Mouse (Mus musculus) limb, embryonic 14.5 days (tissue): ENCODE results near the gene Gm17654. TPM values are rescaled to one million over a fixed set of nuclear protein-coding genes. Genes with fewer than 3 reads are reported as not detected.
"Not testable (repeated sequence)": the region's sequence is repeated elsewhere in the genome, so short reads cannot be mapped to it uniquely, and the experiment has no call there.

Experiments
- ATAC-seq: fragments of 200-750 bp; cut with Nextera tagmentation; 2 replicates; pipeline ENCODE4 v1.8.0; 2017; ENCODE audit warnings: low read depth, moderate number of reproducible peaks, moderate TSS enrichment; ENCODE audit not compliant: low FRiP score
- DNase-seq: peaks from one replicate; pipeline ENCODE4 v3.0.0-alpha.2; 2015; ENCODE audit warnings: low spot score
- H3K27ac ChIP-seq: fragments of 300-500 bp; sonication (generic); replicated peaks from 2 replicates; pipeline ENCODE4 v1.5.1; 2014; ENCODE audit warnings: low read depth, mild to moderate bottlenecking, low read length, moderate library complexity, mixed read lengths
- H3K27me3 ChIP-seq: fragments of 300-500 bp; sonication (generic); 2 replicates; pipeline ENCODE4 v1.6.1; 2014; ENCODE audit warnings: low read length, mixed read lengths; ENCODE audit not compliant: control insufficient read depth, insufficient read depth
- H3K36me3 ChIP-seq: fragments of 300-500 bp; sonication (generic); 2 replicates; pipeline ENCODE4 v1.6.1; 2014; ENCODE audit warnings: mild to moderate bottlenecking, low read length, moderate library complexity, mixed read lengths; ENCODE audit not compliant: control insufficient read depth, insufficient read depth
- H3K4me1 ChIP-seq: fragments of 300-500 bp; sonication (generic); 2 replicates; pipeline ENCODE4 v1.6.1; 2014; ENCODE audit warnings: antibody characterized with exemption, low read length, mixed read lengths; ENCODE audit not compliant: control insufficient read depth, insufficient read depth
- H3K4me2 ChIP-seq: fragments of 300-500 bp; sonication (generic); replicated peaks from 2 replicates; pipeline ENCODE4 v1.6.1; 2014; ENCODE audit warnings: low read depth, mild to moderate bottlenecking, low read length, moderate library complexity; ENCODE audit not compliant: severe bottlenecking
- H3K4me3 ChIP-seq: fragments of 300-500 bp; sonication (generic); replicated peaks from 2 replicates; pipeline ENCODE4 v1.5.1; 2014; ENCODE audit warnings: low read length
- H3K9ac ChIP-seq: fragments of 300-500 bp; sonication (generic); 2 replicates; pipeline ENCODE4 v1.6.1; 2014; ENCODE audit warnings: mild to moderate bottlenecking, low read depth, low read length, moderate library complexity; ENCODE audit not compliant: severe bottlenecking
- H3K9me3 ChIP-seq: fragments of 300-500 bp; sonication (generic); 2 replicates; pipeline ENCODE4 v1.6.1; 2016; ENCODE audit warnings: low read length; ENCODE audit not compliant: control insufficient read depth
- WGBS: fragments of 180-500 bp; shearing (Covaris S2); extraction: QIAGEN DNeasy Blood & Tissue Kit; methylation state at CpG from one replicate; pipeline ENCODE4 v1.1.7; 2014; 5-methylcytosine and 5-hydroxymethylcytosine counted together
- polyA plus RNA-seq, 2 experiments: library from polyadenylated mRNA; depleted of rRNA in 1 of 2; stranded (reverse) in 1 of 2; unstranded in 1 of 2; fragments of >200 nt; fragmentation: Nextera tagmentation in 1 of 2; extraction: Ambion mirVana in 1 of 2; gene quantifications; 2 replicates each; pipeline versions ENCODE4 v1.2.1 to v1.2.3; 2012 to 2014

The Gm17654 gene
- polyA plus RNA-seq, 2 experiments, result not detected

DNA sequence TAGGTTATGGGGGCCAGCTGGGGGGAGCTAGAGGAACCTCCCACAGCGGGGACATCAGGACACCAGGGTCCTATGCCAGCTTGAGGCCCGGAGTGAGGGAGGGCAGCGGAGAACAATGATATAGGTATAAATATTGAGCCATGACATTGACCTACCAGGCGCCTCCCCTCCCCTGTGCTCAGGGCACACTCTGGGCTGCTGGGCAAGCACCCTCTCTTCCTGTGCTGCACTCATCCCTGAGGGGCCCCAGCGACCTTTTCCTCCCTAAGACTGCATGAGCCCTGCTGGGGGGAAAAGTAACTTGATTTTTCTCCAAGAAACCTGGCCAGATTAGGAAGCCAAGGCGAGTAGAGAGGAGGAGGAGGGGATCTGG lies 46.9 kb downstream of the Gm17654 start:
- H3K27ac ChIP-seq, H3K27me3 ChIP-seq, H3K36me3 ChIP-seq, H3K4me3 ChIP-seq, H3K4me2 ChIP-seq, H3K9ac ChIP-seq, ATAC-seq, DNase-seq, H3K4me1 ChIP-seq, H3K9me3 ChIP-seq: not testable (repeated sequence)
- WGBS, result no CpG with 5 or more reads among the region's 6 CpGs

DNA sequence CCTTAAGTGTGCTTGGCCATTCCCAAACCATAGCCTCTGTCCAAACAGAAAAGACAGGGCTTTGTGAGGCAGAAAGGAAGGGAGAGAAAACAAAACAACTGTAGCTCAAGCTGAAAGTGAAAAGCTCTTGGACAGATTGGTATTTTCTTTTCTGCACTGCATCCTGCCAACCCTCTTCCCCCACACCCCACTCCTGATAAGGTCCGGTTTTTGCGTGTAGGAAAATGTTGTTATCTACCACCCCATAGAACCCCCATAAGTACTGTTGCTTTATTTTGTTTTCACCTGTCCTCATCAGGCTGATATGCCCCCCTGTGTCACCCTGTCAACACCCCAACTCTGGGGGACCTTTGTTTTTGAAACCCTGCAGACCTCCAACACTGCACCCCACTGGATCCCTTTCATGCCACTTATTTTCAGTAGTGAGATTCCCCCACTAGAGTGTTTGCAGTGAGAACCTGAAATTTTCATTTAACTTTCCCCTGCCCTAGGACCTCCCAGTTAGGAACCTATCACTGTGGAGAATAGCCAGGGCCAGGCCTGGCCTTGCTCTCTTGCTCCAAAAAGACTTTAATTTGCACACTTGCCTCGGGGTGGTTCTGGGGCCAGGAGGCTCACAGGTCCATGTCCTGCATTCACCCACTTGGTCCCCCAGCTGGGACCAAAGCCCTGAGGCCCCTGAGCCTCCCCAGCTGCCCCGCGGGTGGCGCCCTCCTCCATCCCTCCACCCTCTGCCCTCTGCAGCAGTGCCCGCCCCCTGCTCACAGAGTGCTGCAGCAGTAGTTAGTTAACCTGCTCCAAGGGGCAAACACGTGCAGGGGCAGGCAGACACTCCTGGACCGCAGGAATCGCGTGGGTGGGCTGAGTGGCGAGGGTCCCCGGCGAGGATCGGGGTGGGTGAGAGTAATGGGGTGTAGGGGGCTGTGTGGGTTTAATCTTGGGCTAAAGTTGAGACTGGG lies 47.6 kb downstream of the Gm17654 start:
- not testable (repeated sequence) for ATAC-seq, H3K4me2 ChIP-seq, H3K4me1 ChIP-seq, H3K9ac ChIP-seq, H3K9me3 ChIP-seq, H3K36me3 ChIP-seq, DNase-seq, H3K27me3 ChIP-seq, H3K4me3 ChIP-seq, H3K27ac ChIP-seq
- WGBS, result 22% methylated on average over 14 of the region's 15 CpGs

Other genes with a start within 250 kb of the Gm17654 start
- gene 1700001F09Rik, start 231.3 kb downstream of the Gm17654 start, polyA plus RNA-seq (2012; rRNA removed), result not detected in 2 replicates
- not detected in 2 replicates for gene 1700001F09Rik, start 231.3 kb downstream of the Gm17654 start, polyA plus RNA-seq (2014; fragmentation: Nextera tagmentation; extraction: Ambion mirVana)
- not detected in 2 replicates for gene Gm8138, start 162.8 kb downstream of the Gm17654 start, polyA plus RNA-seq (2012; rRNA removed)
- gene Gm8138, start 162.8 kb downstream of the Gm17654 start, polyA plus RNA-seq (2014; fragmentation: Nextera tagmentation; extraction: Ambion mirVana), result not detected in 2 replicates
- not detected in 2 replicates for gene Gm5799, start 35.6 kb downstream of the Gm17654 start, polyA plus RNA-seq (2012; rRNA removed)
- gene Gm5799, start 35.6 kb downstream of the Gm17654 start, polyA plus RNA-seq (2014; fragmentation: Nextera tagmentation; extraction: Ambion mirVana), result not detected in 2 replicates
- gene Gm10375, start 28.9 kb upstream of the Gm17654 start, polyA plus RNA-seq (2012; rRNA removed), result not detected in 2 replicates
- gene Gm10375, start 28.9 kb upstream of the Gm17654 start, polyA plus RNA-seq (2014; fragmentation: Nextera tagmentation; extraction: Ambion mirVana), result not detected in 2 replicates
- gene Gm8165, start 98.1 kb upstream of the Gm17654 start, polyA plus RNA-seq (2012; rRNA removed), result not detected in 2 replicates
- gene Gm8165, start 98.1 kb upstream of the Gm17654 start, polyA plus RNA-seq (2014; fragmentation: Nextera tagmentation; extraction: Ambion mirVana), result not detected in 2 replicates
- 0.59 and 0.65 TPM in 2 replicates for gene Gm7324, start 118.7 kb upstream of the Gm17654 start, polyA plus RNA-seq (2012; rRNA removed)
- 0.97 and 1.9 TPM in 2 replicates for gene Gm7324, start 118.7 kb upstream of the Gm17654 start, polyA plus RNA-seq (2014; fragmentation: Nextera tagmentation; extraction: Ambion mirVana)
- gene Gm16506, start 148.3 kb upstream of the Gm17654 start, polyA plus RNA-seq (2012; rRNA removed), result not detected in 2 replicates
- gene Gm16506, start 148.3 kb upstream of the Gm17654 start, polyA plus RNA-seq (2014; fragmentation: Nextera tagmentation; extraction: Ambion mirVana), result not detected in 2 replicates
- gene Gm6526, start 168.7 kb upstream of the Gm17654 start, polyA plus RNA-seq (2012; rRNA removed), result not detected in 2 replicates
- not detected in 2 replicates for gene Gm6526, start 168.7 kb upstream of the Gm17654 start, polyA plus RNA-seq (2014; fragmentation: Nextera tagmentation; extraction: Ambion mirVana)
- not detected in 2 replicates for gene Gm8180, start 205.6 kb upstream of the Gm17654 start, polyA plus RNA-seq (2012; rRNA removed)
- not detected in 2 replicates for gene Gm8180, start 205.6 kb upstream of the Gm17654 start, polyA plus RNA-seq (2014; fragmentation: Nextera tagmentation; extraction: Ambion mirVana)